In genomic region chr12:9292656-9293055, GRCm38 (mm10) we compare ENCODE assay signal across 22 mouse cellular contexts.
DNase-seq lines count a peak whose midpoint lies in the region; ATAC-seq and TF ChIP-seq lines count a peak whose summit lies in the region.
"Had no signal": no experiment of that assay in that cellular context is flagged by ENCODE, and none has a peak within 500 bp of the region (broad histone marks: within the 10 kb centered on the region; RNA-seq: fewer than 3 reads in every experiment).

No protein-coding gene starts in this region.

- no peaks in the 10 kb centered on the region for H3K36me3 ChIP-seq in midbrain, postnatal 0 days (ENCODE audit: insufficient read depth, low read length)
- H3K36me3 ChIP-seq: heart, embryonic 13.5 days; hindbrain, embryonic 13.5 days; kidney, embryonic 15.5 days had no signal

- TF ChIP-seq CTCF in midbrain, postnatal 0 days (IDR thresholded peaks at IDR 0.05): no peak

- peak; percentile 100 for ATAC-seq in frontal cortex, adult (ENCODE audit: low TSS enrichment)
- no peak for ATAC-seq in midbrain, postnatal 0 days (ENCODE audit: low FRiP score)
- ATAC-seq: forebrain, postnatal 0 days; lung, postnatal 0 days had no signal

- H3K4me1 ChIP-seq in midbrain, postnatal 0 days (ENCODE audit: insufficient read depth, low read length): no peaks in the 10 kb centered on the region
- H3K4me1 ChIP-seq: heart, embryonic 13.5 days; hindbrain, embryonic 13.5 days; kidney, embryonic 15.5 days had no signal

- no peaks in the 10 kb centered on the region for H3K27me3 ChIP-seq in midbrain, postnatal 0 days (ENCODE audit: insufficient read depth, low read length)
- H3K27me3 ChIP-seq: heart, embryonic 13.5 days; hindbrain, embryonic 13.5 days; kidney, embryonic 15.5 days had no signal

- H3K9ac ChIP-seq in midbrain, postnatal 0 days (replicated peaks; ENCODE audit: low read length, poor library complexity, severe bottlenecking): no peak overlapping the region
- H3K9ac ChIP-seq: forebrain, postnatal 0 days; heart, embryonic 13.5 days; hindbrain, embryonic 13.5 days; kidney, embryonic 15.5 days had no signal

- no peak overlapping the region for H3K4me3 ChIP-seq in midbrain, postnatal 0 days (ENCODE audit: low read depth, low read length)
- H3K4me3 ChIP-seq: heart, embryonic 13.5 days; hindbrain, embryonic 13.5 days; kidney, embryonic 15.5 days had no signal

- no peak overlapping the region for H3K27ac ChIP-seq in midbrain, postnatal 0 days (ENCODE audit: low read depth, low read length)
- H3K27ac ChIP-seq: heart, embryonic 13.5 days; hindbrain, embryonic 13.5 days; kidney, embryonic 15.5 days had no signal

- no peaks in the 10 kb centered on the region for H3K9me3 ChIP-seq in midbrain, postnatal 0 days (ENCODE audit: low read length)
- H3K9me3 ChIP-seq: heart, embryonic 13.5 days; hindbrain, embryonic 13.5 days; kidney, embryonic 15.5 days had no signal

- DNase-seq in brain, adult 2 months (ENCODE audit: low read depth, low spot score): peak; percentile 85
- DNase-seq in left cerebral cortex, adult 9 months (ENCODE audit: low spot score in 2 of 2): peak; percentile 55 to 62
- peak; percentile 59 for DNase-seq in right cerebral cortex, postnatal 25 days
- no peak for DNase-seq in retina, embryonic 14.5 days (ENCODE audit: low spot score)
- no peak for DNase-seq in heart, adult 9 months (ENCODE audit: low spot score in 2 of 2)
- no peak for DNase-seq in midbrain, postnatal 0 days (ENCODE audit: low spot score)
- DNase-seq: adrenal gland, adult 2 months; cerebellum, adult 11-12 months; cerebellum, postnatal 10 days; forebrain, postnatal 0 days; gastrocnemius, postnatal 10 days; heart, postnatal 36 days; kidney, adult 11 months; kidney, postnatal 36 days; retina, postnatal 1 day; spleen, adult 18-20 months had no signal

- no peak overlapping the region for H3K4me2 ChIP-seq in midbrain, postnatal 0 days (ENCODE audit: low read depth, low read length, poor library complexity, severe bottlenecking)
- H3K4me2 ChIP-seq: heart, embryonic 13.5 days; hindbrain, embryonic 13.5 days; kidney, embryonic 15.5 days; midbrain, embryonic 11.5 days had no signal

Comparison
In these comparisons a context has a peak if more than half of its experiments do, and no peak if none do; other contexts are left out.
1. DNase-seq: peak in brain, adult 2 months (single experiment), left cerebral cortex, adult 9 months (2 of 2) and right cerebral cortex, postnatal 25 days (single experiment); none in retina, embryonic 14.5 days (single experiment), heart, adult 9 months (0 of 2) and midbrain, postnatal 0 days (single experiment).